Mouse (Mus musculus) gastrocnemius, postnatal 14 days (tissue): ENCODE results near the gene Taf1a. TPM values are rescaled to one million over a fixed set of nuclear protein-coding genes. Genes with fewer than 3 reads are reported as not detected.
"Not testable (repeated sequence)": the region's sequence is repeated elsewhere in the genome, so short reads cannot be mapped to it uniquely, and the experiment has no call there.

Experiments used
- DNase-seq: peaks from one replicate; pipeline ENCODE4 v3.0.0; 2021; ENCODE audit warnings: mixed read lengths
- intact Hi-C: fragments of 180-260 bp; cut with DNase I; formaldehyde crosslinking; loops from one replicate; pipeline ENCODE4 v1.15.1; 2025; ENCODE audit warnings: low total_unique reads
- long read RNA-seq, 2 experiments: library from polyadenylated mRNA; stranded (forward); transcript quantifications; one replicate each; pipeline ENCODE4 v2.0.0; 2021
- total RNA-seq, 2 experiments: library from RNA; stranded (reverse); gene quantifications; 2 replicates each; pipeline ENCODE4 v1.2.3; 2021

Gene Taf1a
- total RNA-seq, result 1 to 10 TPM; 4.1 to 4.7 TPM
- long read RNA-seq, experiment 1, result 0 reads
- long read RNA-seq, experiment 2, result 0 reads

GRCm38 (mm10) chr1:183388426-183389406 lies at the start of gene Taf1a:
TSS of gene Taf1a (plus strand) at chr1:183388981.
- peak; percentile 90 for DNase-seq
- intact Hi-C loops, result no loop called here

- intact Hi-C loops, DNase-seq: not testable (repeated sequence)
Measured at GRCm38 (mm10) chr1:183342902-183343301, 45.9 kb upstream of the Taf1a start.

- intact Hi-C loops, result no loop called here
Measured at GRCm38 (mm10) chr1:183344886-183345816, 43.6 kb upstream of the Taf1a start.

GRCm38 (mm10) chr1:183345817-183346195 lies 43.0 kb upstream of the Taf1a start:
- DNase-seq, result no peak
- intact Hi-C loops, result no loop called here

More at GRCm38 (mm10) chr1:183344886-183345816, 43.6 kb upstream of the Taf1a start:
- peak; percentile 87 for DNase-seq

GRCm38 (mm10) chr1:183349840-183350239 lies 38.9 kb upstream of the Taf1a start:
- DNase-seq, result peak; percentile 50
- intact Hi-C loops, result no loop called here

DNA sequence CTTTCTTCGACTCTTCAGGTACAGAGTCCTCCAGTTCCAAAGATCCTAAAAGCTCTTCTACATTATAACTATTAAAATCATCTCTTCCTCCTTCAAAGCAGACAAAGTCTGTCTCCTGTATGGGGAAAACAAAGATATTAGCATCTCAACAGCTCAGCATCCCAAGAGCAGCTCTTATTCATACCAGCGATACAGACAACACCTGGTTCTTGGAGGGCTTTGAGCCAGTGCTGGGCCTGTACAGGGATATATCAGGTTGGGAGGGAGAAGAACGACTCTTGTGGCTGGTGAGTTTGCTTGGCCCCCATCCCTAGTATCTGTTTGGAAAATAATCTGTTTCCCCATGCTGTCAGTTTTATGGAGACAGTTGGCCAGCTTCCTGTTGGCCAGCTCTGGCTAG lies 29.9 kb upstream of the Taf1a start:
- no peak for DNase-seq
- intact Hi-C loops, result no loop called here

DNA sequence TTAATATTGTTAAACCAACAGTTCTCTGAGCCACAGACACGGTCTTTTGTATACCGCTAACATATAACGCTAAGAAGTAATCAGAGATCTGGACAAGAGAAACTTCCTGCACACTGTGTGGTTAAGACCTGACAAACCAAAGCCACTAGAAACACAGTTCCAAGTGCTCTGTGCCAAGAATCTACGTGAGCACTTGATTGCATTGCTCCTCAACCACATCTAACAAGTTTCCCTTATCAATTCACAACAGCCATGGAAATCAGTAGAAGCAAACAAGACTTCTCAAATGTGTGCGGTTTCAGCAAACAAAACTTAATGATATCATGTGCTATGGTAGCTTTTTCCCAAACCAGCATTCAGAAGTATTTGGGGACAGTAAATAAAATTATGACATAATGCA lies 26.5 kb upstream of the Taf1a start:
- DNase-seq, result no peak
- intact Hi-C loops, result no loop called here

DNA sequence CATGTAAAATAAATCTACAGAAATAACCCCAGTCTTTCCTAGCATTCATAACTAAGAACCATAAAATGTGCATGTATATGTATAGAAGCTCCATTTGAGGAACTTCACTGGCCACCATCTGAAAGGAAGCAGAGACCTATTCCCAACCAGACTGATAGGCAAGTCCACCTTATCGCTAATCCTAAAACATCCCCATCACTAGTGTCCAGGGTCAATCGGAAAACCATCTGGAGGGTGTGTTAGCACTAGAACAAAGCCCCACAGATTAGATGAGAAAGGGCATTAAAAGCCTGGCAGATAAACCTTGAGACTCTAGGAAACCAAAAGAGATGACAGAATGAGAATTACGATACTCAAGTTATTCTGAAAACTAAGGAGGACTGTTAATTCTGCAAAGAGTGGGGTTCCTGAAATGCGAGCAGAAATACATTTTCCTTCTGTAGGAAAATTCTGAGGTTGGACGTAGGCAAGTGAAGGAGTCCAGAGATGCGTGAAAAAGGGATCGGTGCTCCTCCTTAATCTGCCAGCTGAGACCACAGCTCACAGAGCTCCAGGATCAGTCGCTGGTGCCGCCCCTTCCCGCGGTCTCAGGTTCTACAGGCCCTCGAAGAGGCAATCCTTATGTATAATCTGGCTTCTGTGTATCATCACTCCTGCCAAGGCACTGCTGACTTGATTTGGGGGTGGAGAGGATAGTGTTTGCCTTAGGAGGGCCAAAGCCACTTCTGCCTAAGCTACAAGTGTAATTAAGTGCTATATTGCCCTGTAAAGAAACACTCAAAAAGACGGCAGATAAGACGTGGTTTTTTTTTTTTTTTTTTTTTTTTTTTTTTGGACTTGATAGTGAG lies 25.8 kb upstream of the Taf1a start:
- no peak for DNase-seq
- intact Hi-C loops, result no loop called here

DNA sequence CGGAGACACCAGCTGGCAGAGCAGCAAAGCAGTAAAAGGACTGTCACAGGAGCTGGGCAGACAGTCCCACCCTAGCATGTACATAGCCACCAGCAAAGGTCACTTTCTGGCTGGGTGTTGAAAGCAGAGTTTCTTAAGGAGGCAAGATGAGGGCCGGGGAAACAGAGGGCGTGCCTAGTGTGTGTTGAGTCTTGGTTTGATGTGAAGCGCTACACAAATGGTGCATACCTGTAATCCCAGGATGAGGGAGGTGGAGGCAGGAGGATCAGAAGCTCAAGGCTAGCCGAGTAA lies 25.3 kb upstream of the Taf1a start:
- intact Hi-C loops, result no loop called here
- no peak for DNase-seq

DNA sequence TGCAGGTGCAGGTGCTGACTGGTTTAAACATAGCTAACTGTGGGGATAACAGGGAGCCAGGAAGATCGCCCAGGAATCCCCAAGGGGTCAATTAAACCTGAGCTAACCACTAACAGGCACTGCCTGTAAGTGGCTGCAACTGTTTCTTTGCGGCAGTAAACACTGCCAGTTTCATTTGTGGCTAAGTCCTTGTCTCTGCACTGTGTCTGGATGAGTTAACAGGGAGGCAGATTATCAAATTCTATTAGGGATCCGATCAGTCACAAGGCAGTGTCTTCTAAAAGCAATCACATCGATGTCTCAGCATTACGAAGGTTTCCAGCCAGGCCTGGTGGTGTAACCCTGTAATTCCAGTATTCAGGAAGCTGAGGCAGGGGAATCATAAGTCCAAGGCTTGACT lies 22.4 kb upstream of the Taf1a start:
- intact Hi-C loops, result no loop called here
- DNase-seq, result no peak

DNA sequence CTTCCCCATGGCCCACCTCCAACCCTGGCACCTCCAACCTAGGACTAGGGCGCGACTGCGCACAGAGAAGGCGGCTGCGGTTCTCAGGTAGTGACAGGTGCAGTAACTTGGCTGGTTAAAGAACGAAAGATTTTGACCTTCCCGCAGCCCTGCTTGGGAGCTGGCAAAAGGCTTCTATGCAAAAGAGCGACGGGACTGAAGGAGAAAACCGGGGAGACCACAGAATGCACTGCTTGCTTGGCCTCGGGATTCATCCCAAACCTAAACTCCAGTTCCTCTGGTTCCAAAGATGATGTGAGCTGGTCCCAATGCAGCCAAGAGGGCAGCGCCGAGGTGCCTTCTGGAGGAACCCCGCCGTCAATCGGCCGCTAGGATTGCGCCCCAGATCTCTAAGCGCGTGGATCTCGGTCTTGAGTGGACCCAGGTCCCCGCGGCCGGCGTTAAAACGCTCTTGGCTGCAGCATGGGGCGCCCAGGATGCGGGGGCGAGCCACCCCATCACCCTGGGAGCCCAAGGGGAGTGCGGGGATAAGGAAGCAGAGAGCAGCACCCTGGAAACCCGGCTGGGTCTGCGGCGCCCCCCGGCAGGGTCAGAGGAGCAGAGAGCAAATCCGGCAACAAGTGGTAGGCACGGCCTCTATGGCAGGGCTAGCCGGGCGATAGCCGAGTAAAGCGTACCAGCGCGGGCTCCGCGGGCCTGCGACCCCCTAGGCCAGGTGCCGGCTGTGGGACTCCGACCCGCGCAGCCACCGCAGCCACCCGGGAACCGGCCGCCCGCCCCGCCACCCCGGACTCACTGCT lies 20.0 kb upstream of the Taf1a start:
- peak; percentile 24 for DNase-seq
- intact Hi-C loops, result no loop called here

- intact Hi-C loops, result no loop called here
Measured at GRCm38 (mm10) chr1:183369427-183370014, 19.3 kb upstream of the Taf1a start, which contains the start of gene Mia3. TSS of gene Mia3 (minus strand) at chr1:183369553.

GRCm38 (mm10) chr1:183374728-183375127 lies 14.1 kb upstream of the Taf1a start:
- DNase-seq, result no peak
- intact Hi-C loops, result no loop called here

More at GRCm38 (mm10) chr1:183369427-183370014, 19.3 kb upstream of the Taf1a start, which contains the start of gene Mia3:
- DNase-seq, result peak; percentile 96

- no peak for DNase-seq
- intact Hi-C loops, result no loop called here
Measured at GRCm38 (mm10) chr1:183377045-183377444, 11.7 kb upstream of the Taf1a start.

- intact Hi-C loops, result no loop called here
- peak; percentile 16 for DNase-seq
Measured at GRCm38 (mm10) chr1:183378321-183378941, 10.3 kb upstream of the Taf1a start.

- not testable (repeated sequence) for DNase-seq
Measured at GRCm38 (mm10) chr1:183379376-183379775, 9.4 kb upstream of the Taf1a start.

GRCm38 (mm10) chr1:183381816-183382215 lies 7.0 kb upstream of the Taf1a start:
- intact Hi-C loops, result no loop called here
- no peak for DNase-seq

More at GRCm38 (mm10) chr1:183379376-183379775, 9.4 kb upstream of the Taf1a start:
- intact Hi-C loops, result not testable (repeated sequence)

DNA sequence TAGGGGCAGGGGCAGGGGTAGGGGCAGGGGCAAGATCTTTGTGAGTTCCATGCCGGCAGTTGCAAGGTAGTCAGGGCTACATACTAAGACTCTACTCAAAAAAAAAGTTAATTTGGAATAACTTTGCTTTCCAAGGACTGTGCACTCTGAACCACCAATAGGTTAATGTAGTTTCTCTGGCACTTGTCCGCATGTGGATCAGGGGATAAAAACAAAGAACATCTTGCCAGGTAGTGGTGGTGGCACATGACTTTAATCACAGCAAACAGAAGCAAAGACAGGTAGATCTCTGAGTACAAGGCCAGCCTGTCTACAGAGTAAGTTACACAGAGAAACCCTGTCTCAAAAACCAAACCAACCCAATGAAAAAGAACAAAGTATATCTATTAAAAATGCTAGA lies 6.2 kb upstream of the Taf1a start:
- no peak for DNase-seq

More for the DNA sequence above, 6.2 kb upstream of the Taf1a start:
- intact Hi-C loops, result no loop called here
